Mouse (Mus musculus) megakaryocyte, embryonic 14.5 days (primary cell): ENCODE data around the gene Dcun1d4.

Experiments used
- FLI1 ChIP-seq: IDR thresholded peaks from 2 replicates; pipeline ENCODE4 v1.6.1; 2012; ENCODE audit warnings: low read length, inconsistent platforms, mixed read lengths
- GATA1 ChIP-seq: IDR thresholded peaks from 3 replicates; pipeline ENCODE4 v1.6.1; 2012; ENCODE audit warnings: mixed read lengths, low read length, inconsistent platforms, borderline replicate concordance

DNA sequence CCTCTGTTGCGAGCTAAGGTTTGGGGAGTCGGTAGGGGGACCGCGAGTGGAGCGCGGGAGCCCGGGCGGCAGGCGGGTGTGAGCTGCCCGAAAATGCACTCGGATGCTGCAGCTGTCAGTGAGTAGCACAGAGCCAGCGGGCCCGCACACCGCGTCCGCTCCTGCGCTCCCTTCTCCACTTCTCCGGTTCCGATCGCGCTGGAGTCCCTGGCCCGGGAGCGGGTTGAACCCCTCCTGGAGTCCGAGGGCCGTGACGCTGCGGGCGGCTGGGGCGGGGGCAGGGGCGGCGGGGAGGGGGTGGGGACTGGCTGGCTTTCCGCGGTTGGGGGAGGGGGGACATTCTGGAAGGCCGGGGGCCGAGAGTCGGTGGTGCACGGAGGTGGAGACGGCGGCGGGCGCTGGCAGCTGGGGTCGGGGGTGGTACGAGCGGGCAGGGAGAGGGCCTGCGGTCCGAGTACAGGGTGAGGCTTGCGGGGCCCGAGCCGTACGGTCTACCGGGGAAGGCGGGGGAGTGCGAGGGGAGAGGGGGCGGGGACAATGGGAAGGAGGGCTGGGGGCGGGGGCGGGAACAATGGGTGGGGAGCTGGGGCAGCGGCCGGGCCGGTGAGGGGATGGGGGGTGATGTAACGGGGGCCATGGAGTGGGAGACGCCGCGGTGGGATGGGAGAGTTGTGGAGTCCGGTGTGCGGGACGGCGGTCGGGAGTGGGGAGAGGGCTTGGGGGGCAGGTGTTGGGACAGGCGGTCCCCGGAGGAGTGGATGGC, 10.5 kb downstream of the Dcun1d4 start:
- TF ChIP-seq FLI1: no peak
- no peak for TF ChIP-seq GATA1
